Mouse (Mus musculus): ENCODE data around the gene Il6st. TPM values are rescaled to one million over a fixed set of nuclear protein-coding genes. Genes with fewer than 3 reads are reported as not detected.

The Il6st gene
- total and polyA plus RNA-seq, 2 experiments from 2014 or later = 20.5 to 36.1 TPM

GRCm38 (mm10) chr13:112532235-112532634, 68.4 kb downstream of the Il6st start:
- no peak for ATAC-seq (ENCODE audit: low FRiP score)
- Histone ChIP-seq H3K4me3 (ENCODE audit: low read depth, low read length) (no peak overlapping the region), H3K9ac (replicated peaks; ENCODE audit: low read length, poor library complexity, severe bottlenecking) (no peak overlapping the region), H3K4me1 (ENCODE audit: insufficient read depth, low read length) (no peaks in the 10 kb centered on the region), H3K9me3 (ENCODE audit: low read length) (no peaks in the 10 kb centered on the region), H3K27ac (ENCODE audit: low read depth, low read length) (no peak overlapping the region), H3K36me3 (ENCODE audit: insufficient read depth, low read length) (no peaks in the 10 kb centered on the region), H3K4me2 (ENCODE audit: low read depth, low read length, poor library complexity, severe bottlenecking) (no peak overlapping the region), H3K27me3 (ENCODE audit: insufficient read depth, low read length) (no peaks in the 10 kb centered on the region)
- no peak for DNase-seq (ENCODE audit: low spot score)
- no peak for TF ChIP-seq CTCF (IDR thresholded peaks at IDR 0.05)
- 93% methylated on average over 6 of the region's 6 CpGs for WGBS

GRCm38 (mm10) chr13:112533556-112533955, 69.7 kb downstream of the Il6st start:
- Histone ChIP-seq H3K4me1 (ENCODE audit: insufficient read depth, low read length) (no peaks in the 10 kb centered on the region), H3K27ac (ENCODE audit: low read depth, low read length) (no peak overlapping the region), H3K36me3 (ENCODE audit: insufficient read depth, low read length) (no peaks in the 10 kb centered on the region), H3K9me3 (ENCODE audit: low read length) (no peaks in the 10 kb centered on the region), H3K4me2 (ENCODE audit: low read depth, low read length, poor library complexity, severe bottlenecking) (no peak overlapping the region), H3K9ac (replicated peaks; ENCODE audit: low read length, poor library complexity, severe bottlenecking) (no peak overlapping the region), H3K27me3 (ENCODE audit: insufficient read depth, low read length) (no peaks in the 10 kb centered on the region), H3K4me3 (ENCODE audit: low read depth, low read length) (no peak overlapping the region)
- TF ChIP-seq CTCF (IDR thresholded peaks at IDR 0.05) = no peak
- ATAC-seq (ENCODE audit: low FRiP score) = no peak
- 53% methylated on average over 9 of the region's 9 CpGs for WGBS
- DNase-seq (ENCODE audit: low spot score) = no peak

GRCm38 (mm10) chr13:112536611-112537010, 72.7 kb downstream of the Il6st start:
- no peaks in the 10 kb centered on the region for H3K4me1 ChIP-seq (ENCODE audit: insufficient read depth, low read length)
- WGBS = 88% methylated on average over 4 of the region's 4 CpGs
- H3K27me3 ChIP-seq (ENCODE audit: insufficient read depth, low read length) = no peaks in the 10 kb centered on the region
- DNase-seq (ENCODE audit: low spot score) = no peak
- H3K4me3 ChIP-seq (ENCODE audit: low read depth, low read length) = no peak overlapping the region
- H3K36me3 ChIP-seq (ENCODE audit: insufficient read depth, low read length) = no peaks in the 10 kb centered on the region
- no peak for ATAC-seq (ENCODE audit: low FRiP score)
- H3K4me2 ChIP-seq (ENCODE audit: low read depth, low read length, poor library complexity, severe bottlenecking) = no peak overlapping the region
- no peak overlapping the region for H3K27ac ChIP-seq (ENCODE audit: low read depth, low read length)
- no peak for TF ChIP-seq CTCF (IDR thresholded peaks at IDR 0.05)
- no peak overlapping the region for H3K9ac ChIP-seq (replicated peaks; ENCODE audit: low read length, poor library complexity, severe bottlenecking)
- no peaks in the 10 kb centered on the region for H3K9me3 ChIP-seq (ENCODE audit: low read length)

GRCm38 (mm10) chr13:112537065-112537464, 73.2 kb downstream of the Il6st start:
- Histone ChIP-seq H3K4me1 (ENCODE audit: insufficient read depth, low read length) (no peaks in the 10 kb centered on the region), H3K36me3 (ENCODE audit: insufficient read depth, low read length) (no peaks in the 10 kb centered on the region), H3K4me2 (ENCODE audit: low read depth, low read length, poor library complexity, severe bottlenecking) (no peak overlapping the region), H3K9ac (replicated peaks; ENCODE audit: low read length, poor library complexity, severe bottlenecking) (no peak overlapping the region), H3K27ac (ENCODE audit: low read depth, low read length) (no peak overlapping the region), H3K9me3 (ENCODE audit: low read length) (no peaks in the 10 kb centered on the region), H3K4me3 (ENCODE audit: low read depth, low read length) (no peak overlapping the region), H3K27me3 (ENCODE audit: insufficient read depth, low read length) (no peaks in the 10 kb centered on the region)
- TF ChIP-seq CTCF (IDR thresholded peaks at IDR 0.05) = no peak
- WGBS = 93% methylated on average over 7 of the region's 7 CpGs
- ATAC-seq (ENCODE audit: low FRiP score) = no peak
- DNase-seq (ENCODE audit: low spot score) = no peak

- Histone ChIP-seq H3K4me1 (ENCODE audit: insufficient read depth, low read length) (no peaks in the 10 kb centered on the region), H3K36me3 (ENCODE audit: insufficient read depth, low read length) (no peaks in the 10 kb centered on the region), H3K9ac (replicated peaks; ENCODE audit: low read length, poor library complexity, severe bottlenecking) (no peak overlapping the region), H3K4me2 (ENCODE audit: low read depth, low read length, poor library complexity, severe bottlenecking) (no peak overlapping the region), H3K27ac (ENCODE audit: low read depth, low read length) (no peak overlapping the region), H3K9me3 (ENCODE audit: low read length) (no peaks in the 10 kb centered on the region), H3K27me3 (ENCODE audit: insufficient read depth, low read length) (no peaks in the 10 kb centered on the region), H3K4me3 (ENCODE audit: low read depth, low read length) (no peak overlapping the region)
- 67% methylated on average over 3 of the region's 3 CpGs for WGBS
- DNase-seq (ENCODE audit: low spot score) (no peak), ATAC-seq (ENCODE audit: low FRiP score) (no peak)
- TF ChIP-seq CTCF (IDR thresholded peaks at IDR 0.05) = no peak
Observed at GRCm38 (mm10) chr13:112540616-112541015, 76.7 kb downstream of the Il6st start.

- no peaks in the 10 kb centered on the region for H3K36me3 ChIP-seq (ENCODE audit: insufficient read depth, low read length)
- no peaks in the 10 kb centered on the region for H3K4me1 ChIP-seq (ENCODE audit: insufficient read depth, low read length)
- H3K9ac ChIP-seq (replicated peaks; ENCODE audit: low read length, poor library complexity, severe bottlenecking) = no peak overlapping the region
- H3K4me2 ChIP-seq (ENCODE audit: low read depth, low read length, poor library complexity, severe bottlenecking) = no peak overlapping the region
- no peak for TF ChIP-seq CTCF (IDR thresholded peaks at IDR 0.05)
- H3K4me3 ChIP-seq (ENCODE audit: low read depth, low read length) = no peak overlapping the region
- H3K27me3 ChIP-seq (ENCODE audit: insufficient read depth, low read length) = no peaks in the 10 kb centered on the region
- DNase-seq (ENCODE audit: low spot score) (no peak), ATAC-seq (ENCODE audit: low FRiP score) (no peak)
- no peak overlapping the region for H3K27ac ChIP-seq (ENCODE audit: low read depth, low read length)
- H3K9me3 ChIP-seq (ENCODE audit: low read length) = no peaks in the 10 kb centered on the region
- 89% methylated on average over 10 of the region's 10 CpGs for WGBS
Observed at GRCm38 (mm10) chr13:112541223-112541975, 77.5 kb downstream of the Il6st start.

Measured in midbrain, postnatal 0 days (tissue).